Mouse (Mus musculus): ENCODE measurements around the gene Atxn7l3. TPM values are rescaled to one million over a fixed set of nuclear protein-coding genes. Genes with fewer than 3 reads are reported as not detected.

Atxn7l3 gene
- polyA plus RNA-seq, 1 experiment from 2014 or later, result 9.6 TPM

DNA sequence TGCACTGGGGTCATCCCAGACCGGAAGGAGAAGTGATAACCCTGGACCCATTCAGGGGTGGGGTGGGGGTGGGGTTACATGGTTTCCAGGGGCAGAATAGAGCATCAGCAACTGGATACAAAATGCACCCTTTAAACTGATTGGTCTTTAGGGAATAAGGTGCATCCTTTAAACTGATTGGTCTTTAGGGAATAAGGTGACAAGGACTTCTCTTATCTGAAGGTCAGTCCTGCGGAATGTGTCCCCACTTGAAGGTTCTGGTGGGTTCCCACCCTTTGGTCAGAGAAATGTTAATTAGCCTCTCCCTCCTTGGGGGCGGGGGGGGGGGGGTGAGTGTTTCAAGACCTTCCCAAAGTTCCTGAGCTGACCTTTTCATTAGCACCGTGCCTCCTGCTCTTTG lies 35.4 kb upstream of the Atxn7l3 start:
- Histone ChIP-seq H3K27me3 (replicated peaks; ENCODE audit: insufficient read depth, low read length) (no peaks in the 10 kb centered on the region), H3K4me1 (ENCODE audit: insufficient read depth, low read depth, low read length) (no peaks in the 10 kb centered on the region), H3K36me3 (ENCODE audit: insufficient read depth, low read length) (no peaks in the 10 kb centered on the region), H3K9me3 (ENCODE audit: low read length) (no peaks in the 10 kb centered on the region), H3K27ac (ENCODE audit: low read length) (no peak overlapping the region), H3K4me2 (replicated peaks; ENCODE audit: low read depth, low read length) (no peak overlapping the region), H3K4me3 (ENCODE audit: low read depth, low read length) (no peak overlapping the region), H3K9ac (replicated peaks; ENCODE audit: low read depth) (no peak overlapping the region)
- ATAC-seq (no peak), DNase-seq (ENCODE audit: low spot score) (no peak)
- TF ChIP-seq EP300 (IDR thresholded peaks at IDR 0.05) (no peak), CTCF (IDR thresholded peaks at IDR 0.05) (no peak)
- 45% methylated on average over 4 of the region's 4 CpGs for WGBS

- TF ChIP-seq EP300 (IDR thresholded peaks at IDR 0.05) (no peak), CTCF (IDR thresholded peaks at IDR 0.05) (no peak)
- 68% methylated on average over 3 of the region's 3 CpGs for WGBS
- Histone ChIP-seq H3K9me3 (ENCODE audit: low read length) (no peaks in the 10 kb centered on the region), H3K4me2 (replicated peaks; ENCODE audit: low read depth, low read length) (no peak overlapping the region), H3K27me3 (replicated peaks; ENCODE audit: insufficient read depth, low read length) (no peaks in the 10 kb centered on the region), H3K36me3 (ENCODE audit: insufficient read depth, low read length) (no peaks in the 10 kb centered on the region), H3K4me1 (ENCODE audit: insufficient read depth, low read depth, low read length) (no peaks in the 10 kb centered on the region), H3K9ac (replicated peaks; ENCODE audit: low read depth) (no peak overlapping the region), H3K27ac (ENCODE audit: low read length) (no peak overlapping the region), H3K4me3 (ENCODE audit: low read depth, low read length) (no peak overlapping the region)
- ATAC-seq (no peak), DNase-seq (ENCODE audit: low spot score) (no peak)
Observed at GRCm38 (mm10) chr11:102330039-102330438, 33.6 kb upstream of the Atxn7l3 start.

- Histone ChIP-seq H3K4me1 (ENCODE audit: insufficient read depth, low read depth, low read length) (no peaks in the 10 kb centered on the region), H3K36me3 (ENCODE audit: insufficient read depth, low read length) (no peaks in the 10 kb centered on the region), H3K9ac (replicated peaks; ENCODE audit: low read depth) (no peak overlapping the region), H3K4me2 (replicated peaks; ENCODE audit: low read depth, low read length) (no peak overlapping the region), H3K27me3 (replicated peaks; ENCODE audit: insufficient read depth, low read length) (no peaks in the 10 kb centered on the region), H3K27ac (ENCODE audit: low read length) (no peak overlapping the region), H3K9me3 (ENCODE audit: low read length) (no peaks in the 10 kb centered on the region), H3K4me3 (ENCODE audit: low read depth, low read length) (no peak overlapping the region)
- no peak for DNase-seq (ENCODE audit: low spot score)
- no peak for TF ChIP-seq CTCF (IDR thresholded peaks at IDR 0.05)
- TF ChIP-seq EP300 (IDR thresholded peaks at IDR 0.05), result no peak
- ATAC-seq, result no peak
Observed at GRCm38 (mm10) chr11:102329518-102329917, 33.1 kb upstream of the Atxn7l3 start.

DNA sequence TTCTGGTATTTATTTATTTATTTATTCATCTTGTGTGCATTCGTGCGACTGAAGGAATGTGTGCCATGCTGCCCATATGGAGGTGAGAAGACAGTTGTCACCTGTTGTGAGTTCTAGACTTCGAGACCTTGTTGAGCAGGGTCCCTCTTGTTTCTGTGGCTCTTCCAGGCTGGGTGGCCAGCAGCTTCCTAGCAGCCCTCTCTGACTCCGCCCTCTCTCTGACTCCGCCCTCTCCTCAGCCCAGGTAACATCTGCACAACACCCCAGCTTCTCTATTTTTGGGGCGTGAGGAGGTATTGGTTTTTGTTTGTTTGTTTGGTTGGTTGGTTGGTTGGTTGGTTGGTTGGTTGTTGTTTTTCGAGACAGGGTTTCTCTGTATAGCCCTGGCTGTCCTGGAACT lies 31.4 kb upstream of the Atxn7l3 start:
- no peak for ATAC-seq
- no peak overlapping the region for H3K4me3 ChIP-seq (ENCODE audit: low read depth, low read length)
- no peak overlapping the region for H3K27ac ChIP-seq (ENCODE audit: low read length)
- WGBS, result 66% methylated on average over 7 of the region's 7 CpGs
- no peaks in the 10 kb centered on the region for H3K27me3 ChIP-seq (replicated peaks; ENCODE audit: insufficient read depth, low read length)
- H3K9me3 ChIP-seq (ENCODE audit: low read length), result no peaks in the 10 kb centered on the region
- TF ChIP-seq CTCF (IDR thresholded peaks at IDR 0.05) (no peak), EP300 (IDR thresholded peaks at IDR 0.05) (no peak)
- H3K36me3 ChIP-seq (ENCODE audit: insufficient read depth, low read length), result no peaks in the 10 kb centered on the region
- H3K9ac ChIP-seq (replicated peaks; ENCODE audit: low read depth), result no peak overlapping the region
- H3K4me1 ChIP-seq (ENCODE audit: insufficient read depth, low read depth, low read length), result no peaks in the 10 kb centered on the region
- no peak overlapping the region for H3K4me2 ChIP-seq (replicated peaks; ENCODE audit: low read depth, low read length)
- no peak for DNase-seq (ENCODE audit: low spot score)

DNA sequence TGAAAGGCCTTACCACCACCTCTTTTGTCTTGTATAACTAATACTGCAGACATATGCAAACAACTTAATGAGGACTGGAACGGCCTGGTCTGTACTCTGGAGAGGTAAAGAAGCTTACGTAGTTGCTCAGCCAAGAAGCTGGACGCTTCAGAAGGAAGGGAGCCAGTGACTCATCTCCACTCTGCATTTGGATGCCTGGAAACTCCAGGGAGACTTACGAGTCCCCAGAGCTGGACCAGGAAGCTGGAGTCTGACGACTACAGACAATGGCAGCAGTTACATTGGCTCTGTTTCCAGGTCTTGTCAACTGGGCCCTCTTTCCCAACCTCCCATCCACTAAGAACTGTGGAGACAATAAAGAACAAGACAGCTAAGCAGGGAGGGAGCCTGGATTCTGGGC lies 30.8 kb upstream of the Atxn7l3 start:
- TF ChIP-seq CTCF (IDR thresholded peaks at IDR 0.05) (no peak), EP300 (IDR thresholded peaks at IDR 0.05) (no peak)
- no peak overlapping the region for H3K4me3 ChIP-seq (ENCODE audit: low read depth, low read length)
- no peaks in the 10 kb centered on the region for H3K9me3 ChIP-seq (ENCODE audit: low read length)
- H3K27me3 ChIP-seq (replicated peaks; ENCODE audit: insufficient read depth, low read length), result no peaks in the 10 kb centered on the region
- H3K27ac ChIP-seq (ENCODE audit: low read length), result no peak overlapping the region
- DNase-seq (ENCODE audit: low spot score), result no peak
- no peak overlapping the region for H3K4me2 ChIP-seq (replicated peaks; ENCODE audit: low read depth, low read length)
- no peaks in the 10 kb centered on the region for H3K4me1 ChIP-seq (ENCODE audit: insufficient read depth, low read depth, low read length)
- no peak for ATAC-seq
- H3K36me3 ChIP-seq (ENCODE audit: insufficient read depth, low read length), result no peaks in the 10 kb centered on the region
- H3K9ac ChIP-seq (replicated peaks; ENCODE audit: low read depth), result no peak overlapping the region
- WGBS, result 38% methylated on average over 5 of the region's 5 CpGs

DNA sequence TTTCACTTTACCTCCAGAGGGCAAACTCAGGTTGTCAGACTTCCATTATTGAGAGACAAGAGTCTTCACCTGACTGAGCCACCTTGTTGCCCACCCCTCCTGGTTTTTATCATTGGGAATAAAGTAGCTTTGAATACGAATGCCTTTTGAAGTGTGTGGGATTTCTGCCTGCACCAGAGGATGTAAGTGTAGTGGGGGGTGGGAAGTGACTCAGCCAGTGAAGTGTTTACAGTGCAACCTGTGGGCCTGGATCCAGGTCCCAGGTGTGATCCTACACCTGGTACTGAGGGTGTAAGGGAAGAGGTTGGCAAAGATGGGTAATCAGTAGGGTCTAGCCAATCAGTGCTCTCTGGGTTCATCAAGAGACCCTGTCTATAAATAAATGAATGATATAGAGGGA lies 27.1 kb upstream of the Atxn7l3 start:
- H3K27ac ChIP-seq (ENCODE audit: low read length), result no peak overlapping the region
- no peak overlapping the region for H3K9ac ChIP-seq (replicated peaks; ENCODE audit: low read depth)
- no peaks in the 10 kb centered on the region for H3K9me3 ChIP-seq (ENCODE audit: low read length)
- peak; percentile 46 for DNase-seq (ENCODE audit: low spot score)
- no peaks in the 10 kb centered on the region for H3K27me3 ChIP-seq (replicated peaks; ENCODE audit: insufficient read depth, low read length)
- H3K4me2 ChIP-seq (replicated peaks; ENCODE audit: low read depth, low read length), result no peak overlapping the region
- WGBS, result 58% methylated on average over 1 of the region's 1 CpGs
- H3K4me3 ChIP-seq (ENCODE audit: low read depth, low read length), result no peak overlapping the region
- ATAC-seq, result no peak
- H3K4me1 ChIP-seq (ENCODE audit: insufficient read depth, low read depth, low read length), result 0 out of 2 replicates have a peak, but pooled peaks cover 3% of the 10 kb centered on the region
- TF ChIP-seq EP300 (IDR thresholded peaks at IDR 0.05) (0 out of 2 replicates have a peak, but pooled peaks have one; percentile 21), CTCF (IDR thresholded peaks at IDR 0.05) (no peak)
- no peaks in the 10 kb centered on the region for H3K36me3 ChIP-seq (ENCODE audit: insufficient read depth, low read length)

DNA sequence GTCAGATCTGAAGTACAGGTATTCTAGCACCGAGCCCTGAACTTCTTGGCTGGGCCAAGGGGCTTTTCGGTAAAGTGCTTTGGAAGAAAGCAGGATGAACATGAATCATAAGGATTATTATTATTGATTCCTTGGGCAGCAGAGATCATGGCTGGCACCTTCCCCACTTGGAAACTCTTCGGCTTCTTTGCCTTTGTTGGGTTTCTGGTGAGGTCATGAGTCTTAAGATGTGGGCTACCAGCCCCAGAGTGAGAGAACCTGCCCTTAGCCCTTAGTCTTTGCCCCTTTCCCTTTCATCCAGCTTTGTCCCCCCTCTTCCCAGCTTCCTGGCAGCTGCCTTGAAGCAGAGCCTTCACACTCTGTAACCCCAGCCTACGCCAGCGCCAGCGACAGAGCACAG lies 25.5 kb upstream of the Atxn7l3 start:
- Histone ChIP-seq H3K27ac (ENCODE audit: low read length) (no peak overlapping the region), H3K4me3 (ENCODE audit: low read depth, low read length) (no peak overlapping the region), H3K36me3 (ENCODE audit: insufficient read depth, low read length) (no peaks in the 10 kb centered on the region), H3K4me1 (ENCODE audit: insufficient read depth, low read depth, low read length) (0 out of 2 replicates have a peak, but pooled peaks cover 3% of the 10 kb centered on the region), H3K4me2 (replicated peaks; ENCODE audit: low read depth, low read length) (no peak overlapping the region), H3K9me3 (ENCODE audit: low read length) (no peaks in the 10 kb centered on the region), H3K27me3 (replicated peaks; ENCODE audit: insufficient read depth, low read length) (no peaks in the 10 kb centered on the region), H3K9ac (replicated peaks; ENCODE audit: low read depth) (no peak overlapping the region)
- no peak for ATAC-seq
- no peak for DNase-seq (ENCODE audit: low spot score)
- WGBS, result 75% methylated on average over 6 of the region's 6 CpGs
- no peak for TF ChIP-seq CTCF (IDR thresholded peaks at IDR 0.05)
- TF ChIP-seq EP300 (IDR thresholded peaks at IDR 0.05), result no peak
